Mouse (Mus musculus): Measurements from ENCODE around the gene Arhgap18. TPM values are rescaled to one million over a fixed set of nuclear protein-coding genes. Genes with fewer than 3 reads are reported as not detected.

The Arhgap18 gene
- total RNA-seq, 4 experiments from 2014 or later: 10.6 to 19.2 (median 12.6) TPM

- DNase-seq (ENCODE audit: low spot score): no peak
Observed at GRCm38 (mm10) chr10:26776443-26776842, 23.2 kb downstream of the Arhgap18 start.

GRCm38 (mm10) chr10:26780581-26780980 is 27.4 kb downstream of the Arhgap18 start:
- DNase-seq (ENCODE audit: low spot score): no peak

- DNase-seq (ENCODE audit: low spot score): no peak
Observed at GRCm38 (mm10) chr10:26789680-26790079, 36.5 kb downstream of the Arhgap18 start.

- DNase-seq (ENCODE audit: low spot score): no peak
Observed at GRCm38 (mm10) chr10:26791810-26792209, 38.6 kb downstream of the Arhgap18 start.

GRCm38 (mm10) chr10:26793013-26793412 is 39.8 kb downstream of the Arhgap18 start:
- DNase-seq (ENCODE audit: low spot score): no peak

GRCm38 (mm10) chr10:26796432-26797286 is 43.4 kb downstream of the Arhgap18 start:
- no peak for DNase-seq (ENCODE audit: low spot score)

GRCm38 (mm10) chr10:26797287-26797672 is 44.1 kb downstream of the Arhgap18 start:
- no peak for DNase-seq (ENCODE audit: low spot score)

- no peak for DNase-seq (ENCODE audit: low spot score)
Observed at GRCm38 (mm10) chr10:26798752-26799411, 45.7 kb downstream of the Arhgap18 start.

- DNase-seq (ENCODE audit: low spot score): peak; percentile 72
Observed at GRCm38 (mm10) chr10:26799562-26800051, 46.4 kb downstream of the Arhgap18 start.

- DNase-seq (ENCODE audit: low spot score): no peak
Observed at GRCm38 (mm10) chr10:26804351-26804983, 51.2 kb downstream of the Arhgap18 start.

GRCm38 (mm10) chr10:26805007-26805406 is 51.8 kb downstream of the Arhgap18 start:
- no peak for DNase-seq (ENCODE audit: low spot score)

- no peak for DNase-seq (ENCODE audit: low spot score)
Observed at GRCm38 (mm10) chr10:26806092-26806491, 52.9 kb downstream of the Arhgap18 start.

GRCm38 (mm10) chr10:26810059-26810458 is 56.8 kb downstream of the Arhgap18 start:
- no peak for DNase-seq (ENCODE audit: low spot score)

GRCm38 (mm10) chr10:26810810-26811209 is 57.6 kb downstream of the Arhgap18 start:
- no peak for DNase-seq (ENCODE audit: low spot score)

GRCm38 (mm10) chr10:26811342-26811741 is 58.1 kb downstream of the Arhgap18 start:
- no peak for DNase-seq (ENCODE audit: low spot score)

GRCm38 (mm10) chr10:26815646-26816045 is 62.4 kb downstream of the Arhgap18 start:
- DNase-seq (ENCODE audit: low spot score): no peak

- no peak for DNase-seq (ENCODE audit: low spot score)
Observed at GRCm38 (mm10) chr10:26820326-26820725, 67.1 kb downstream of the Arhgap18 start.

- DNase-seq (ENCODE audit: low spot score): no peak
Observed at GRCm38 (mm10) chr10:26820936-26821335, 67.7 kb downstream of the Arhgap18 start.

- DNase-seq (ENCODE audit: low spot score): no peak
Observed at GRCm38 (mm10) chr10:26823997-26824396, 70.8 kb downstream of the Arhgap18 start.

- no peak for DNase-seq (ENCODE audit: low spot score)
Observed at GRCm38 (mm10) chr10:26825246-26825889, 72.1 kb downstream of the Arhgap18 start.

GRCm38 (mm10) chr10:26827315-26827714 is 74.1 kb downstream of the Arhgap18 start:
- no peak for DNase-seq (ENCODE audit: low spot score)
